Mouse (Mus musculus) cortical plate, adult 2 months (tissue): ENCODE results near the gene Muc1. TPM values are rescaled to one million over a fixed set of nuclear protein-coding genes. Genes with fewer than 3 reads are reported as not detected.

Experiments
- H3K27ac ChIP-seq: fragments of 200-500 bp; 2 replicates; pipeline ENCODE4 v1.5.1; 2012; ENCODE audit warnings: low read length, control low read depth, inconsistent platforms; ENCODE audit not compliant: insufficient read depth
- H3K4me1 ChIP-seq: fragments of 200-500 bp; 2 replicates; pipeline ENCODE4 v1.6.1; 2011; ENCODE audit warnings: low read length; ENCODE audit not compliant: control insufficient read depth, insufficient read depth
- H3K4me3 ChIP-seq: fragments of 200-500 bp; 2 replicates; pipeline ENCODE4 v1.5.1; 2011; ENCODE audit warnings: mild to moderate bottlenecking, low read length, control low read depth; ENCODE audit not compliant: insufficient read depth
- CTCF ChIP-seq: fragments of 200-500 bp; IDR thresholded peaks from 2 replicates; pipeline ENCODE4 v1.5.1; 2011; ENCODE audit warnings: mild to moderate bottlenecking, control low read depth, low read length; ENCODE audit not compliant: insufficient read depth; ENCODE audit errors: extremely low read depth
- POLR2A ChIP-seq: fragments of 200-500 bp; IDR thresholded peaks from 2 replicates; pipeline ENCODE4 v1.6.1; 2011; ENCODE audit warnings: mild to moderate bottlenecking, low read length, control low read depth; ENCODE audit not compliant: insufficient read depth; ENCODE audit errors: extremely low read depth
- polyA plus RNA-seq: library from polyadenylated mRNA; depleted of rRNA; stranded (reverse); fragments of >200 nt; gene quantifications from 2 replicates; pipeline ENCODE4 v1.2.3, GENCODE M21; 2012

The Muc1 gene
- polyA plus RNA-seq, 1 experiment, result 0.88 TPM

DNA sequence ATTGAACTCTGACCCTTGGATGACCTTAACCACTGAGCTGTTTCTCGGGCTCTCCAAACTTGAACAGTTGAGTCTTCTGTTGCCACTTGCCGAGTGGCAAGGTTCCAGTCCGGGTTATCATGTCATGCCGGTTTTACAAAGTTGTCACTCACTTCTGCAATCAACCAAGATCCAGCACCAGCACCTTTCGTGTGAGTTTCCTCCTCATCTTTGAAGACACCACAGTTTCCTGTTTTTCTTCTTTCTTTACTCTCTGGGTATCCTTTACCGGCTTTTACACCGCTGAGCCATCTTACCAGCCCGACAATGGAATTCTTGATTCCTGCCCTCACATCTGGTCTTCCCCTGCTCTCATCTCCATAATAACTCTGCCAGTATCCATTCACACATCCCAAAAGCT, 38.4 kb upstream of the Muc1 start:
- TF ChIP-seq POLR2A (no peak), CTCF (no peak)
- Histone ChIP-seq H3K4me3 (no peak overlapping the region), H3K4me1 (no peaks in the 10 kb centered on the region), H3K27ac (no peak overlapping the region)

DNA sequence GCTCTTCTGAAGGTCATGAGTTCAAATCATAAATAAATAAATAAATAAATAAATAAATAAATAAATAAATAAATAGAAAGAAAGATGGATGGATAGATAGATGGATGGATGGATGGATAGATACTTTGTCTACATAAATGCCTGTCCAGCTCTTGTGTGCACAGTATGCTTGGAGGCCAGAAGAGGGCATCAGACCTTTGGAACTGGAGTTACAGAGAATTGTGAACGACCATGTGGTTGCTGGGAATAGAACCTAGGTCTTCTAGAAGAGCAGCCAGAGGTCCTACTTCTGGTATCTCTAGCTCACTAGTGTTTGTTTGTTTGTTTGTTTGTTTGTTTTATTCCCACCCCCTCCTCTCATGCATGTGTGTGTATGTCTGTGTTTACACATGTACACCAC, 35.5 kb upstream of the Muc1 start:
- TF ChIP-seq CTCF (no peak), POLR2A (no peak)

DNA sequence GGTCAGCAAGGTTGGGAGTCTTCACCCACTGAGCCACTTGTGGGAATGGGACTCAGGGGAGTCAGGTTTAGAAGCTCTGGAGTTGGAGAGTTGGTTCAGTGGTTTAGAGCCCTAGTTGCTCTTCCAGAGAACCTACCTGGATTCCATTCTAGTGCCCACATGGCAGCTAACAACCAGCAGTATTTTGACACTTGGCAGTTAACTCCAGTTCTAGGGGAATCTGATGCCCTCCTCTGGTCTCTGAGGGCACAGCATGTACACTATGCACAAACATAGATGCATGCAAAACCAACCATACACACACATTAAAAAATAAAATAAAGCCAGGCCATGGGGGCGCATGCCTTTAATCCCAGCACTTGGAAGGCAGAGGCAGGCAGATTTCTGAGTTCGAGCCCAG, 35.0 kb upstream of the Muc1 start:
- Histone ChIP-seq H3K4me1 (no peaks in the 10 kb centered on the region), H3K4me3 (no peak overlapping the region), H3K27ac (no peak overlapping the region)
- TF ChIP-seq CTCF (0 out of 2 replicates have a peak, but pooled peaks have one; percentile 7), POLR2A (no peak)

More for the DNA sequence above, 35.5 kb upstream of the Muc1 start:
- H3K4me1 ChIP-seq, result no peaks in the 10 kb centered on the region
- no peak overlapping the region for H3K4me3 ChIP-seq
- H3K27ac ChIP-seq, result no peak overlapping the region

DNA sequence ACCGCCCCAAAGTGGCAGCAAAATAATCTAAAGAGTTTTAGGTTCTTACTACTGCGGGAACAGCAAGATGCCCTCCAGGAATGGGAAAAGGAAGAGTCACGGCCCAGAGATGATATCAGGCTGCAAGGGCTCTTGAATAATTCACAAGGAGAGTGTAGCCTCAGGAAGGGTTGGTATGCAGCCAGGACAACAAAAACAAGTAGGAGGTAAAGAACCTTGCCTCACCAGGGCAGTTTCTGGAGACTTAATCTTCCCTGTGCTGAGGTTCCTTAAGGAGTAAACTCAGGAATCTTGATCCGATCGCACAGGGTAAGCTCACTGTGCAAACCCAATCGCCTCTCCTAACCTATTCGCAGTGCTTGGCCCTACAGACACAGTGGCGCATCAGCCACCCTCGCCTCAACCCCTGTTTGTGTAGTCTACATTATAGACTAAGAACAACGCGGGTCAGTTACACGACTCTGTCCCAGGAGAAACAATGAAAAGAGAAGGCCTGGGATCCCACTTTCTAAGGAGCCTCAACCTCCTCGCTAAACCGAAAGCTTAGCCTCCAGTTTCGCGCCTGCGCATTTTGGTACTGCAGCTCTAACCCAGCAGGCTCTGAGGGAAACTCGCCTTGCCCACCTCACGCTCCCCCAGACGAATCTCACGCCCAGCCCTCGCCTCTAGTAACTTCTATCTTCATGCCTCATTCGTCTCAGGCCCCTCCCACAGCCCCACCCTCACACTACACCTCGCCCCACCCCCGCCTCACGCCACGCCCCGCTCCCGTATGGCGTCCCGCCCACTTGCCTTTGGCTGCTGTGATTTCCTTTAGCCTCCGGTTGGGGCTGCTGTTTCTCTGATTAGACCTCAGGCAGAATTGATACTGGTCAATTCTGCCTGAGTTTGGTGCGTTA, 32.6 kb upstream of the Muc1 start:
- TF ChIP-seq CTCF (peak; percentile 61), POLR2A (peak; percentile 84)
- H3K27ac ChIP-seq, result no peak overlapping the region
- no peaks in the 10 kb centered on the region for H3K4me1 ChIP-seq
- peak overlapping the region; percentile 40 for H3K4me3 ChIP-seq

DNA sequence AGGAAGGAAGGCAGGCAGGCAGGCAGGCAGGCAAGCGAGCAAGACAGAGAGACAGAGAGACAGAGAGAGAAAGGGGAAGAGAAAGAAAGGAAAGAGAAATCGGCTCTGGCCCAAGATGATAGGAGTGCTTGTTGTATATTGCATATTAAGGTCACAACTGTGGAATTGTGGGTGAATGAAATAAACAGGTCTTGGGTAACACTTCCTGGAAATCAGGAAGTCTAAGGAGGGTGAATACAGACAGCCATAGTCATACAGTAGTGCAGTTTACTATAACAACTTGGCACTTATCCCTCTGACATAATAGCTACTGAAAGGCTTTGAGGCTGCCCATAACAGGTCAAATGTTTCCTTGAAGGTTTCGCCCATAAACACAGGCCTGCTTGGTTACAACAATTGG, 29.0 kb upstream of the Muc1 start:
- Histone ChIP-seq H3K4me1 (no peaks in the 10 kb centered on the region), H3K27ac (no peak overlapping the region), H3K4me3 (no peak overlapping the region)
- TF ChIP-seq CTCF (no peak), POLR2A (no peak)

DNA sequence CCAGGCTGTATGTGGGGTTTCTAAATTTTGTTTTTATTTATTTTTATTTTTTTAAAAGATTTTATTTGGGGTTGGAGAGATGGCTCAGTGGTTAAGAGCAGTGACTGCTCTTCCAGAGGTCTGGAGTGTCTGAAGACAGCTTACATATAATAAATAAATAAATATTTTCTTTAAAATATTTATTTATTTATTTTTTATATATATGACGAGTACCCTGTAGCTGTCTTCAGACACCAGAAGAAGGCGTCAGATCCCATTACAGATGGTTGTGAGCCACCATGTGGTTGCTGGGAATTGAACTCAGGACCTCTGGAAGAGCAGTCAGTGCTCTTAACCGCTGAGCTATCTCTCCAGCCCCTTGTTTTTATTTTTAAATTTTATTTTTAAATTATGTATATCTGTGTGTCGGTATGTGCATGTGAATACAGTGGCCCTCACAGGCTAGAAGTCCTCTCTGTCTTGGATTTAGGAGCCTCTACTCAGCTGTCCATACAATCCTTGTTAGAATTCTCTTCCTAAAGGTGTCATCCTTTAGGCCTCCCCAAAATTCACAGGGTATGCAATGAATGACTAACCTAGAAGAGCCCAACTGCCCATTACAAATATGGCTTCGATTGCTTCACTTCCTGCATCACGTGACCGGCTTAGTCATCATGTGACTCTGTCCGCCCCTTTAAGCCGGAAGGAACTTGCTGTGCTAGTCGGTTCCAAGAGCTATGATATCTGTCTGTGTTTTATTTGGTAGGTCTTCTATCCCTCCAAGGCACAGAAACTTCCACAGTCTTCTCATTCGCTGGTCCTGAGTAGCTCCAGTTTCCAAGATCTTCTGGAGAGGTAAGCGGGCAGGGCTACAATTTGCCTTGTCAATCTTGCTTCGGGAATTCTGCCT, 26.4 kb upstream of the Muc1 start, which contains the start of gene Gba:
TSS of gene Gba (plus strand) at position 676 of the 889 bp plus-strand sequence.
- Histone ChIP-seq H3K27ac (no peak within 1 kb of the TSS), H3K4me1 (no peaks in the 10 kb centered on the region), H3K4me3 (peak within 1 kb of the TSS; percentile 44)
- peak; percentile 64 for TF ChIP-seq POLR2A
- no peak for TF ChIP-seq CTCF

DNA sequence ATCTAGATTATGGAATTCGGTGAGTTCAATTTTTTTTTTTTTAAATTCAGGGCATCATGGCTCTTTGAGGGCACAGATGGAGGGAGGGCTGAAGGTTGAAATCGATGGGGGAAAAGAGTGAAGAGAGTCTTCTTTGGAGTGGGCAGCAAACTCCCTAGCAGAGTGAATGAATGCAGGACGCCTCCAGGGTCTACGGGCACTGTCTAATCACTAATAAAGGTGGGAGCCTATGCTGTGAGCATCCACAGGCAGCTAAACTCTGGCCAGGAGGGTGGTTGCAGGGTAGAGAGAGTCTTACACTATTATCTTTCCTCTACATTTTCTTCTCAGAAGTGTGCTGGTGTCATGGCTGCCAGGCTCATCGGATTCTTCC, 25.7 kb upstream of the Muc1 start:
- TF ChIP-seq POLR2A (no peak), CTCF (no peak)
- H3K4me3 ChIP-seq, result peak overlapping the region; percentile 44
- no peaks in the 10 kb centered on the region for H3K4me1 ChIP-seq
- H3K27ac ChIP-seq, result no peak overlapping the region

DNA sequence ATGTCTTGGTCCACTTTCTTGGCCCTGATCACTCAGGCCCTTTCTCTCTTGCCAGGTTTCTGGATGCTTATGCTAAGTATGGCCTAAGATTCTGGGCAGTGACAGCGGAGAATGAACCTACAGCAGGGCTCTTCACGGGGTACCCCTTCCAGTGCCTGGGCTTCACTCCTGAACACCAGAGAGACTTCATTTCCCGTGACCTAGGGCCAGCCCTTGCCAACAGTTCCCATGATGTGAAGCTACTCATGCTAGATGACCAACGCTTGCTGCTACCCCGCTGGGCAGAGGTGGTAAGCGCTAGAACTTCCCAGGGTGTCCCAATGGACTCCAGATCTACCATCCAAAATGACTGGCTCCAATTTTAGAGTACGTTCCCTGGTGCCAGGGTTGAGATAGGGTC, 22.8 kb upstream of the Muc1 start:
- Histone ChIP-seq H3K4me3 (no peak overlapping the region), H3K27ac (no peak overlapping the region), H3K4me1 (no peaks in the 10 kb centered on the region)
- TF ChIP-seq CTCF, result no peak

DNA sequence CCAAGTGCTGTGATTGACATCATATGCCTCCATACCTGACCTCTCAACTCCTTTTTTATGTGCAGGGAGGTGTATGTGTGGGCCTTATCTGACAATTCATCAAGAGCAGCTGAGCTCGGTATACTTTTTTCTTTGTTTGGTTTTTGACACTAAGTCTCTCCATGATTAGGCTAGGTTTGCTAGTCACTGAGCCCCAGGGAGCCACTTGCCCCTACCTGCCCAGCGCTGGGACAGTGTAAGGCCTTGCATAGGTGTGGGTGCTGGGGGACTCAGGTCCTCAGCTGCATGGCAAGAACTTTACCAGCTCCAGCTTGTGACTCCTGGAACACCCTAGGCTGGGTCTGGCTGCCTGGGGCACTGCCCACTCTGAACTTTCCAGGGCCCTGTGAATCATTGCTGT, 22.2 kb upstream of the Muc1 start:
- TF ChIP-seq CTCF (no peak), POLR2A (no peak)
- no peak overlapping the region for H3K4me3 ChIP-seq
- no peak overlapping the region for H3K27ac ChIP-seq
- H3K4me1 ChIP-seq, result no peaks in the 10 kb centered on the region

DNA sequence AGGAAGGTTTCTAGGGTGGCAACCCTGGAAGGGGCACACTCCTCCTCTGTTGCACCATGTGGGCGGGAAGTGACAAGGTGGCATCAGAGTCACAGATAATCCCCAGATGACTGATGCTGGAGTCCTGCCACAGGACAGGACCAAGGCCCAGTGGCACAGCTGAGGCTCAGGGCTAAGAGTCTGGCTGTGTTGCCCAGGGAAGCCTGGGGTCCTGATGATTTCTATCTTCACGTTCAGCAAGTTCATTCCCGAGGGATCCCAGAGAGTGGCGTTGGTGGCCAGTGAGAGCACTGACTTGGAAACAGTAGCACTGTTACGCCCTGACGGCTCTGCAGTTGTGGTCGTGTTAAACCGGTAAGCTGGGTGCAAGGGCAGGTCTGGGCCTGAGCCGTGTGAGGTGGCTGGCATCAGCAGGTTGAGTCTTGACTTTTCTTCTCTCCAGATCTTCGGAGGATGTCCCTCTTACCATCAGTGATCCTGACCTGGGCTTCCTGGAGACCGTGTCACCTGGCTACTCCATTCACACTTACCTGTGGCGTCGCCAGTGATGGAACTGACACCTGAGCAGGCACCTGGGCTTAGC, 20.7 kb upstream of the Muc1 start:
- H3K4me3 ChIP-seq, result no peak overlapping the region
- 0 out of 2 replicates have a peak, but pooled peaks have one; percentile 7 for TF ChIP-seq POLR2A
- TF ChIP-seq CTCF, result no peak
- no peak overlapping the region for H3K27ac ChIP-seq
- H3K4me1 ChIP-seq, result 0 out of 2 replicates have a peak, but pooled peaks cover 2% of the 10 kb centered on the region
